Mouse (Mus musculus) adrenal gland, adult 10 weeks (tissue): ENCODE data around the gene Neurl4. TPM values are rescaled to one million over a fixed set of nuclear protein-coding genes. Genes with fewer than 3 reads are reported as not detected.

Experiments used
- polyA plus RNA-seq: library from polyadenylated mRNA; stranded (reverse); fragments of 350-450 nt; fragmentation: Illumina TruSeq; extraction: RNeasy Lipid Tissue Mini Kit (QIAGEN cat#74804); gene quantifications from one replicate; pipeline ENCODE4 v1.2.3, GENCODE M21; 2014; ENCODE audit warnings: low read depth, low replicate concordance

Gene Neurl4
- 3.1 TPM for polyA plus RNA-seq

GRCm38 (mm10) chr11:69900471-69901405, at the start of gene Neurl4, which contains the start of gene 2810408A11Rik:
Gene Neurl4 (plus strand): TSS chr11:69901072.
Gene 2810408A11Rik (minus strand): TSS chr11:69900987.

GRCm38 (mm10) chr11:69858113-69858998, 42.5 kb upstream of the Neurl4 start, which contains the start of gene Tnk1:
Gene Tnk1 (minus strand): TSS chr11:69858730.

GRCm38 (mm10) chr11:69877878-69878277, 23.0 kb upstream of the Neurl4 start, which contains the start of gene Tmem95:
Gene Tmem95 (minus strand): TSS chr11:69878018.

GRCm38 (mm10) chr11:69880853-69881603, 19.8 kb upstream of the Neurl4 start, which contains the start of gene Kctd11:
Gene Kctd11 (minus strand): TSS chr11:69881406.

GRCm38 (mm10) chr11:69895291-69895690, 5.6 kb upstream of the Neurl4 start, which contains the start of gene Acap1:
Gene Acap1 (minus strand): TSS chr11:69895539.

GRCm38 (mm10) chr11:69913554-69914371, 12.9 kb downstream of the Neurl4 start, which contains the start of gene Gps2:
Gene Gps2 (plus strand): TSS chr11:69913888.

GRCm38 (mm10) chr11:69921114-69922011, 20.5 kb downstream of the Neurl4 start, which contains the start of gene Eif5a:
Gene Eif5a (minus strand): TSS chr11:69921958.

GRCm38 (mm10) chr11:69935137-69935879, 34.4 kb downstream of the Neurl4 start, which contains the start of gene Ybx2:
Gene Ybx2 (plus strand): TSS chr11:69935796.

GRCm38 (mm10) chr11:69948066-69948762, 47.3 kb downstream of the Neurl4 start, which contains the start of gene Slc2a4:
Gene Slc2a4 (minus strand): TSS chr11:69948188.

Other genes with a start within 250 kb of the Neurl4 start
- gene Sox15, start 245.8 kb upstream of the Neurl4 start, polyA plus RNA-seq = not detected
- 23.0 TPM for gene Mpdu1, start 238.4 kb upstream of the Neurl4 start, polyA plus RNA-seq
- gene Cd68, start 234.9 kb upstream of the Neurl4 start, polyA plus RNA-seq = 4.0 TPM
- gene Eif4a1, start 228.6 kb upstream of the Neurl4 start, polyA plus RNA-seq = 617 TPM
- gene Senp3, start 219.0 kb upstream of the Neurl4 start, polyA plus RNA-seq = 56.8 TPM
- 8.3 TPM for gene Tnfsf13, start 215.3 kb upstream of the Neurl4 start, polyA plus RNA-seq
- 2.2 TPM for gene Tnfsf12, start 205.2 kb upstream of the Neurl4 start, polyA plus RNA-seq
- gene Tnfsfm13, start 205.0 kb upstream of the Neurl4 start, polyA plus RNA-seq = 1.6 TPM
- 37.7 TPM for gene Polr2a, start 142.4 kb upstream of the Neurl4 start, polyA plus RNA-seq
- gene Slc35g3, start 139.1 kb upstream of the Neurl4 start, polyA plus RNA-seq = not detected
- 35.4 TPM for gene Zbtb4, start 135.2 kb upstream of the Neurl4 start, polyA plus RNA-seq
- gene Chrnb1, start 105.1 kb upstream of the Neurl4 start, polyA plus RNA-seq = 1.3 TPM
- gene Fgf11, start 99.2 kb upstream of the Neurl4 start, polyA plus RNA-seq = 5.0 TPM
- not detected for gene Tmem102, start 95.4 kb upstream of the Neurl4 start, polyA plus RNA-seq
- not detected for gene Gm39566, start 85.8 kb upstream of the Neurl4 start, polyA plus RNA-seq
- not detected for gene Spem2, start 82.6 kb upstream of the Neurl4 start, polyA plus RNA-seq
- gene Spem1, start 78.9 kb upstream of the Neurl4 start, polyA plus RNA-seq = not detected
- gene Nlgn2, start 63.3 kb upstream of the Neurl4 start, polyA plus RNA-seq = 1.5 TPM
- gene Tmem256, start 62.6 kb upstream of the Neurl4 start, polyA plus RNA-seq = 24.3 TPM
- gene Plscr3, start 54.7 kb upstream of the Neurl4 start, polyA plus RNA-seq = 1.6 TPM
- gene Tnk1, start 42.3 kb upstream of the Neurl4 start, polyA plus RNA-seq = not detected
- gene Tmem95, start 23.1 kb upstream of the Neurl4 start, polyA plus RNA-seq = not detected
- gene Kctd11, start 19.7 kb upstream of the Neurl4 start, polyA plus RNA-seq = 2.4 TPM
- gene Acap1, start 5.5 kb upstream of the Neurl4 start, polyA plus RNA-seq = not detected
- gene 2810408A11Rik, start 85 bp upstream of the Neurl4 start, polyA plus RNA-seq = not detected
- gene Gps2, start 12.8 kb downstream of the Neurl4 start, polyA plus RNA-seq = 22.9 TPM
- gene Eif5a, start 20.9 kb downstream of the Neurl4 start, polyA plus RNA-seq = 242 TPM
- 1.4 TPM for gene Ybx2, start 34.7 kb downstream of the Neurl4 start, polyA plus RNA-seq
- 2.4 TPM for gene Slc2a4, start 47.1 kb downstream of the Neurl4 start, polyA plus RNA-seq
- gene Cldn7, start 63.7 kb downstream of the Neurl4 start, polyA plus RNA-seq = not detected
- gene Ctdnep1, start 80.1 kb downstream of the Neurl4 start, polyA plus RNA-seq = 46.8 TPM
- 17.4 TPM for gene Elp5, start 81.4 kb downstream of the Neurl4 start, polyA plus RNA-seq
- 525 TPM for gene Gabarap, start 90.1 kb downstream of the Neurl4 start, polyA plus RNA-seq
- 20.2 TPM for gene Phf23, start 94.7 kb downstream of the Neurl4 start, polyA plus RNA-seq
- gene Dvl2, start 99.5 kb downstream of the Neurl4 start, polyA plus RNA-seq = 0.76 TPM
- gene Acadvl, start 114.3 kb downstream of the Neurl4 start, polyA plus RNA-seq = 27.3 TPM
- 1.6 TPM for gene Dlg4, start 115.9 kb downstream of the Neurl4 start, polyA plus RNA-seq
- not detected for gene Asgr1, start 153.0 kb downstream of the Neurl4 start, polyA plus RNA-seq
- not detected for gene Asgr2, start 191.6 kb downstream of the Neurl4 start, polyA plus RNA-seq
- 2.5 TPM for gene Mgl2, start 229.3 kb downstream of the Neurl4 start, polyA plus RNA-seq